Mouse (Mus musculus): ENCODE measurements around the gene Map4k1. TPM values are rescaled to one million over a fixed set of nuclear protein-coding genes. Genes with fewer than 3 reads are reported as not detected.
A peak's percentile ranks its signal among the peaks of the same experiment; 100 is the strongest.

The Map4k1 gene
- polyA plus RNA-seq (2012; ENCODE audit: insufficient read depth, insufficient read length, missing spikeins): 0.63 and 1.4 TPM in 2 replicates

DNA sequence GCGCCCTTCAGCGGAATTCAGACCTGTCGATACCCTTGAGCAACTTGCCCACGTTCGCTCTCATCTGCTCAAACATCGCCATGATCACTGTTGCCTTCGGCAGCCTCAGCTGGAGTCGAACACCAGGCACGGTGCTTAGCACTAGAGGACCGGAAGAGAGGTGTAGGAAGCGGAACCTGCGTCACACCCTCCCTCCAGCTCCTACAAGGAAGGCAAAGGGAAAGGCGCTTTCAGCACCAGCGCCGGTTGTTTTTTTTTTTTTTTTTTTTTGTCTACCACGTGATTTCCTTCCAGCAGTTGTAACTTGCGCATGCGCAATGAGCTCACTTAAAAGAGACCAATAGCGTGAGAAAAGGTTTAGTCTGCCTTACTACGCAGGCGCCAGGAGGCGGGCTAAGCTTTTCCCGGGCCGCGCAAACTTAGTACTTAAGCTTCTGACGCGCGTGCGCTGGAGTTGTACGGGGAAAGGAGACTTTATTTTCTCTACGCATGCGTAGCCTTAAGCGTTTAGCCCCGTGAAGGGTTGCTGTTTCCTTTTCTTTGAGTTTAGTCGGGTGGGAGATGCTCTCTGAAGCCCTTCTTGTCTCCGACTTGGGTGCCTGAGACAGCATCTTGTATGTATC, at the start of gene Map4k1, which contains the start of gene Eif3k:
Gene Map4k1 (plus strand): TSS at position 400 of the 623 bp plus-strand sequence.
Gene Eif3k (minus strand): TSS at position 214 of the 623 bp plus-strand sequence.
- Histone ChIP-seq H3K4me3 (ENCODE audit: insufficient read depth, low read depth, low read length) (peak within 1 kb of the TSS; percentile 82), H3K27ac (replicated peaks; ENCODE audit: low read depth, low read length) (peak within 1 kb of the TSS; percentile 90), H3K4me1 (ENCODE audit: control insufficient read depth, insufficient read depth, insufficient read length, low read length) (peaks cover 3% of the 10 kb centered on the region; the same call in 1 of the 2 replicates)

DNA sequence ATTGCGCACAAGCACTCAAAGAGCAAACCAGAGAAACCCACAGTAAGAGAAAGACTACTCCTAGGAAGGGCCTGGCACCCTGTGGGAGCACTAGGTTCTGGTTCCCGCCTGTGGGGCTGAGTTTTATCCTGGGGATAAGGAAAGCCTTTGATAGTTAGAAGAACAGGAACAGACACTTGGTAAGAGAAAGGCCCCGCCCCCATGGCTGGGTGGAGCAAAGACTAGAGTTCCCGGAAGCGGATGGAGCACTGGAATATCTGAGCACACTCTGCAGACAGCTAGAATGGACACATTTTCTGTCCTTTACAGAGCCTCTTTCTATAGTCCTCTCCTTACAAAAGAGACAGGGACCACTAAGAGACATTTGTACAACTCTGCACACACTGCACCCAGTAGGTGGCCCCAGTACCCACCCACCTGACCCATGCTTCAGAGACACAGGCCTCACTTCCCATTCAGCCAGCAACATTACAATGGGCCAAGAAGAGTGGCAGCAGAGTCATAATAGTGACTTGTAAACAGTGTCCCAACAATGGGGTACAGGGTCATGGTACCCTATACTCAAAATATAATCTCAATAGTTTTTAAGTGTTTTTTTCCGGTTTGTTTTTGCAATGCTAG, 49.3 kb upstream of the Map4k1 start:
- H3K27ac ChIP-seq (replicated peaks; ENCODE audit: low read depth, low read length): peak overlapping the region; percentile 67

DNA sequence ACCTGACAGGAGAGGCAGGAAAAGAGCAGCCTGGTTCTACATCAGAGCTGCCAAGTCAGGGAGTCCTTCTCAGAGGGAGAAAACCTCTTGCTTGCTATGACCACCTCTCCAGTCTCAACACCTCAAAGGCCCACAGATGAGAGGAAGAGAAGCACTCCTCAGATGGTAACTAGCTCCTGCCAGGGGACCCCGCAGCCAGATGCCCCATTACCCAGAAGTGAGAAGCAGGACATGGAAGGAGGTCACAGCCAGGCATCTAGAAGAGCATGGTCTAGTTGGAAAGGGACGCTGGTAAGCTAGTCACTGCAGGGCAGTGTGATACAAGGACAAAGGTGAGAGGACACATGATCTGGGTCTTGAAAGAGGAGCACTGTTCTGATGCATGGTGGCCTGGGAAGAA, 48.0 kb upstream of the Map4k1 start:
- peak overlapping the region; percentile 71 for H3K27ac ChIP-seq (replicated peaks; ENCODE audit: low read depth, low read length)
- no peak overlapping the region for H3K4me3 ChIP-seq (ENCODE audit: insufficient read depth, low read depth, low read length)
- peaks cover 81% of the 10 kb centered on the region for H3K4me1 ChIP-seq (ENCODE audit: control insufficient read depth, insufficient read depth, insufficient read length, low read length)

More for the DNA sequence above, 49.3 kb upstream of the Map4k1 start:
- Histone ChIP-seq H3K4me1 (ENCODE audit: control insufficient read depth, insufficient read depth, insufficient read length, low read length) (peaks cover 75% of the 10 kb centered on the region), H3K4me3 (ENCODE audit: insufficient read depth, low read depth, low read length) (no peak overlapping the region)

DNA sequence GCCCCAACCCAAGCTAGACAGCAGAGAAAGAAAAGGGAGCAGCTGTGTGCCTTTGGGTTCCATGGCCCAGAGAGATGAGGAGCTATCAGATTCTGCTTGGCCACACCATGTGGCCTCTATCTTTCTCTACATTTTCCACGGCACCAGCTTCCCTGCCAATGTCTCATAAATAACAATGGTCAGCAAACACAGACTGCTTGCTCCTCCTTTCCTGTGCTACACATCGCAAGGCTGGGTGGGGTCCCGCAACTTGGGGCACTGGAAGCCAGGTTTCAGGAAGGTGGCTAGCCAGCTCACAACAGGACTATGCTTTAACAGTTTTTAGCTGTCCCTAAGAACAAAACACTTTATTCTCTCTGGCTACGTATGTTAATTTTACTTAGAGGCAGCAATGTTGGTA, 45.1 kb upstream of the Map4k1 start:
- Histone ChIP-seq H3K4me1 (ENCODE audit: control insufficient read depth, insufficient read depth, insufficient read length, low read length) (peaks cover 77% of the 10 kb centered on the region), H3K27ac (replicated peaks; ENCODE audit: low read depth, low read length) (peak overlapping the region; percentile 82), H3K4me3 (ENCODE audit: insufficient read depth, low read depth, low read length) (no peak overlapping the region)

DNA sequence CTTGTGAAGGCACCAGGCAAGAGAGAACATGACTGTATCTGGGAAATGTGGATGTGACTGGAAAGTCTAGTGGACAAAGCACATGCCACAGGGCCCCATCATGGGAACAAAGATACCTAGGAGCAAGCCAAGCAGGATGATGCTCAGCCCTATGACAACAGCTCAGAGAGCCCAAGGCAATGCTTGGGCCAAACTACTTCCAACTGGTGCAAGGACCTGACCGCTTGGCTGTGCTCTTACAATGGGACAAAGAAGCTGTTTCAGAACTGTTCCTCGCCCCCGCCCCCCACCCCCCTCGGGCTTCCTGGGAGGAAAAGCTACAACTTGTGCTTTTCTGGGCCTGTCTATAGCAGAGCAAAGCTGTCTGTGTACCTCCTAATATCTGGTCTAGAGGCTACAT, 43.2 kb upstream of the Map4k1 start:
- H3K27ac ChIP-seq (replicated peaks; ENCODE audit: low read depth, low read length): peak overlapping the region; percentile 96
- H3K4me3 ChIP-seq (ENCODE audit: insufficient read depth, low read depth, low read length): no peak overlapping the region
- H3K4me1 ChIP-seq (ENCODE audit: control insufficient read depth, insufficient read depth, insufficient read length, low read length): peaks cover 71% of the 10 kb centered on the region

DNA sequence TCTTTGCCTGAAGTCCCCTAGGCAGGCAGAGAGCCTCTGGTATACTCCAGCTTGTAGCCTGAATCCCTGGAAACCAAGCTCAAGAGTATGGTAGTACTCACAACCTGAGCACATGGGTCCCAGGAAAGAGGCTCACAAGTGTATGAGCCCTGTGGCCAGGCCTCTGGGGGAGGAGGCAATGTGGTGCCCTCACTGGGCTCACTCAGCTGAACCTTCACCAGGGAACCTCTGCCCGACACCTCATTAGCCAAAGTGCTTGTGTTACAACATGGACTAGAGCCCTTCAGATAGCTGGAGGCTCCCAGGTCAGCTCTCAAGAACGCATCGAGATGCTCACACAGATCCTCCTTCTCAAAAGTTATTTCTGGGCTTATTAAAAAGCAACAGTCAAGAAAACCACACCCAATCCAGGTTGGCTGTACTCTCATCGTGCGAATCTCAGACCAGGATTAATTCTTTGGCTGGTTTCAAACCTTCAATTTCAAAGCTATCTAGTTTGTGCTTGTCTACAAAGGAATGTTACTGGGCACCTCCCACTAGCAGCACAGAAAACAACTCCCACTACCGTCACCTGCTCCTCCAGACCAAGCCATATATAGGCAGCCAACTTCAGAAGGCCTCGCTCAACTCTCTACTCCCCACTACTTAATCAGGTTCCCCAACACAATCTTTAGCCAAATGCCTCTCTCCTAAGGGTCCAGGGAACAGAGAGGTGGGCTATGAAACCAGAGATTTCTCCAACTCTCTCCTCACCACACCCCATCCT, 42.2 kb upstream of the Map4k1 start:
- H3K4me1 ChIP-seq (ENCODE audit: control insufficient read depth, insufficient read depth, insufficient read length, low read length): peaks cover 69% of the 10 kb centered on the region
- no peak overlapping the region for H3K4me3 ChIP-seq (ENCODE audit: insufficient read depth, low read depth, low read length)
- peak overlapping the region; percentile 96 for H3K27ac ChIP-seq (replicated peaks; ENCODE audit: low read depth, low read length)

DNA sequence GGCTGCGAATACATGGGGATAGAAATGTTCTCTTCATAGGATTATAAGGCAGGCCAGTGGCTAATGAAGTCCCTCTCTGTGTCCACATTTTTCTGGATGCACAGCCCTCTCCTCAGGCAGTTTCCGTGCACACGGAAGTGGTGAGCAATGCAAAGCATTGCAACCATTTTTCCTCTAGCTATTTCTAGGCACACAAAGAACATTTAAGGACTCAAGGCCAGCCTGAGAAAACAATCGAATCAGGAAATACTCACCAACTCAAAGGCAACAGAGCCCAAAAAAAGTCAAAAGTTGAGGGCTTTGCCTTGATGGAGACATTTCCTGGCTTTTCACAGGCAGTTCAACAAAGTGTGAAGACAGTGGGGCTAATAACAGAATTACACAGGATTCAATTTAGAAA, 40.7 kb upstream of the Map4k1 start:
- Histone ChIP-seq H3K4me1 (ENCODE audit: control insufficient read depth, insufficient read depth, insufficient read length, low read length) (peaks cover 69% of the 10 kb centered on the region), H3K27ac (replicated peaks; ENCODE audit: low read depth, low read length) (peak overlapping the region; percentile 96), H3K4me3 (ENCODE audit: insufficient read depth, low read depth, low read length) (no peak overlapping the region)

DNA sequence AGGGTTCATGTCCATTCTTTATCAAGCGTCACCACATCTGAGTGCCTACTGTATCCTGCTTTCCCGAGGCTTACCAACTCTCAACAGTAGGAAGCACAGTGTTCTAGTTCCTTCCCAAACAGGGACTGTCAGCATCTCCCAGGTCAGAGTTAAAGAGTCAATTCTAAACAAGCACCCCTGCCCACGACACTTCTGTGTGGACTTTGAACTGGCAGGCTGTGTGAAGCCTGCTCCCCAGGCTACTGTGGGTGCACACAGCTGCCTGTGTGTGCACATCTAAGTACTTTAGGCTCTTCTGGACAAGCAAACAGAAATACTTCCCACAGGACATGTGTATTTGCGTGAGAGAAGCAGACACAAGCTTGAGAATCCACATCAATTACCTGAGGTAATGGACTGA, 40.3 kb upstream of the Map4k1 start:
- Histone ChIP-seq H3K4me1 (ENCODE audit: control insufficient read depth, insufficient read depth, insufficient read length, low read length) (peaks cover 69% of the 10 kb centered on the region), H3K4me3 (ENCODE audit: insufficient read depth, low read depth, low read length) (no peak overlapping the region), H3K27ac (replicated peaks; ENCODE audit: low read depth, low read length) (peak overlapping the region; percentile 96)

DNA sequence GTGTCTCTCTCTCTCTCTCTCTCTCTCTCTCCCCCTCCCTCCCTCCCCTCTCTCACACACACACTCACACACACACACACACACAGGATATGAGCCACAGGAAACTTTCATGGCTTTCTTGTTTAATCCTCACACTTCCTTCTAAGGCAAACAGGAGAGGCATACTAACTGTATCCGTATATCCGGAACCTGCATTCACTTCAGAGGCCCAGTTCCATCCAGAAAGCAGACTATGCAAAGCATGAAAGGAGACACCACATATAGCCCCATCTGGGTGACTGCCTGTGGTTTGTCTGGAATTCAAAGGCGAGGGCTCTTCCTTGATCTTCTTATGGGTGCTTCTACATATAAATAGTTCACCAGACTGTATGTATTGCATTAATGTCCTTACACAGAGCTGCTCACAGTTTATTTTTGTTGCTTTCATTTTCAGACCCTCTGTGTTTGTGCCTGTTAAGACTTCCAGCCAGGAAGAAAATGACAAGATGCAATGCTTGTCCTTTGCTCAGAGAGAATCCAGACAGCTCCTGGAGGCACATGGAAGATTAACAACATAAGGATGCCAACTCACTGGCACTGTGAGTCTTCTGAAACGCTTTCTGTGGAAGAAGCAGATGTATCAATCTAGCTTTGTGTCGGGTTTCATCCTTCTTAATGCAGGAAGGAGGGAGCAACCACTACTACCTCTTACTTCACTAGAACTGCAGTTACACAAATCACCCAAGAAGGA, 38.2 kb upstream of the Map4k1 start:
- Histone ChIP-seq H3K27ac (replicated peaks; ENCODE audit: low read depth, low read length) (peak overlapping the region; percentile 98), H3K4me3 (ENCODE audit: insufficient read depth, low read depth, low read length) (no peak overlapping the region), H3K4me1 (ENCODE audit: control insufficient read depth, insufficient read depth, insufficient read length, low read length) (peaks cover 68% of the 10 kb centered on the region)

DNA sequence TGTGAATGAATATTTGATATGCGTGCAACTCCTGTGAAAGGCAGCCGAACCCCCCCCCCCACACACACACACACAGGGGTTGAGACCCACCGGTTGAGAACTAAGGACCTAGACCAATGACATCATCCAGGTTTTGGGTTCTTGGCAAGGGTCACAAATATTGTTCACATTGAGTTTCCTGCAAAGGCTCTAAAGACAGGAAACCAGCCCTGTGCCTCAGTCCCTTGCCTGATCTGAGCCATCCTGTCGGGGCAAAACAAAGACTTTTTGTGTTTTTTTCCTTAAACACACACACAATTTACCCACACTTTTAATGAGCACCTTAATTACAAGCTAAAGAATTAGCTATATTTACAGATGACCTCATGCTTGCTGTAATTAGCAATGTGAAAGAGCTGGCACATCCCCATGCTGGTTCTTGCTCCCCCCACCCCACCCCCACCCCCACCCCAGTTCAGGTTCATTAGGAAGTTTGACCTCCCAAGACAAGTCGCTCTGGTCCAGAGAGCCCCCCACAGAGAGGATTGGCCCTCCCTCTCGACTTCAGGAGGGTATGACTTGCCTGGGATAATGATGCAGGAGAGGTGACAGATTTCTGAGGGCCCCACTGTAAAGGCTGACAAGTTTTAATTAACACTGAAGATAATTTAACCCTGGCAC, 37.0 kb upstream of the Map4k1 start:
- H3K27ac ChIP-seq (replicated peaks; ENCODE audit: low read depth, low read length): peak overlapping the region; percentile 96
- H3K4me3 ChIP-seq (ENCODE audit: insufficient read depth, low read depth, low read length): no peak overlapping the region
- peaks cover 69% of the 10 kb centered on the region for H3K4me1 ChIP-seq (ENCODE audit: control insufficient read depth, insufficient read depth, insufficient read length, low read length)

DNA sequence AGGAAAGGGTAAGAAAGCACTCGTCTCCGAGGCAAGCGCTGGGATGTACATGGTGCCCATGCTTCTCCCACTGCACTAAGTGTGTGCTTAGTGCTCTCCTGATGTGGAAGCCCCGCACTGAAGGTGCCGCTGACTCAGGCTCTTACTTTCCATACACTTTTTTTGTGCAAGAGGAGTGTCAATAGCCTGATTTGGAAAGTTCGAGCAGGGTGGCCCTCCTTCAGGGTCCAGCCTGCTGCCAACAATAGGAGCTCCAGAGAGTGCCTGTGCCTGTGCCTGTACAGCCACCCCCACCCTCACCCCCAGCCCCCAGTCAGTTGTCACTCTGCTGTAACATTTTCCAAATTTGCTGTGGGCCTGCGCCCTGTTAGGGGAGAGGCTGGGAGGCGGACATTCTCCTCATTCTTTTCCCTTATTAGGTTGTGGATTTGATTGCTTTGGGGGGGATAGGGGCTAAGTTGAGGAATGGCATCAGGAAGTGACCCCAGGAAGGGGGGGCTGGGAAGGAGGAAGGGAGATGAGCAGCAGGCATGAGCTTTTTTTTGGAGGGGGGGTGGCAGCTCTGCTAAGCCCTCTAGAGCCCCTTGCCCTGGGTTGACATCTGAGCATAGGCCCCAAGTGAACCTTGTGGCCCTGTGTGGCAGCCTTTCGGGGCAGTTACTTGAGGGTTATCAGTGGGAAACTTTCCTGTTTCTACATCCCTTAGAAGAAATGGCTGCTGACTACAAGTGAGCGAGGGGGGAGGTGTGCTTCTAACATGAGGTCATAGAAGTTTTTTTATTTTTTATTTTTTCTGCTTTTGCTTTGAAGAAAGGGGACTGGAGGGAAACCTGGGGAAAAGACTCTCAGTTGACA, 36.2 kb upstream of the Map4k1 start:
- Histone ChIP-seq H3K27ac (replicated peaks; ENCODE audit: low read depth, low read length) (peak overlapping the region; percentile 96), H3K4me1 (ENCODE audit: control insufficient read depth, insufficient read depth, insufficient read length, low read length) (peaks cover 68% of the 10 kb centered on the region), H3K4me3 (ENCODE audit: insufficient read depth, low read depth, low read length) (no peak overlapping the region)

DNA sequence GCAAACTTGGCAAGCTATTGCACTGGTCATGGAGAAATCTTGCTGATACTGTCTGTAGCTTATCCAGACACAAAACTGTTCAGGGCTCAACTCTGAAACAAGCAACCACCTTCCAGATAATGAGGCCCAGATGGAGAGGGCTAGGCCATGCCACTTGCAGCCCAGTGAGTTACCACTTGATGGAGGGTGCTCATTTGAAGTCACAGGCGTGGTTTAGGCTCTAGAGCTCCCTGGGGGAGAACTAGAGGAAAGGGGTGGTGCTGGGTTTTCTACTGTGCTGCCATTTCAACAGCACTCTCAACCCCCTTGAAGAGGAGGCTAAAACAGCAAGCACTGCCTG, 35.6 kb upstream of the Map4k1 start:
- Histone ChIP-seq H3K27ac (replicated peaks; ENCODE audit: low read depth, low read length) (peak overlapping the region; percentile 96), H3K4me3 (ENCODE audit: insufficient read depth, low read depth, low read length) (no peak overlapping the region), H3K4me1 (ENCODE audit: control insufficient read depth, insufficient read depth, insufficient read length, low read length) (peaks cover 68% of the 10 kb centered on the region)

DNA sequence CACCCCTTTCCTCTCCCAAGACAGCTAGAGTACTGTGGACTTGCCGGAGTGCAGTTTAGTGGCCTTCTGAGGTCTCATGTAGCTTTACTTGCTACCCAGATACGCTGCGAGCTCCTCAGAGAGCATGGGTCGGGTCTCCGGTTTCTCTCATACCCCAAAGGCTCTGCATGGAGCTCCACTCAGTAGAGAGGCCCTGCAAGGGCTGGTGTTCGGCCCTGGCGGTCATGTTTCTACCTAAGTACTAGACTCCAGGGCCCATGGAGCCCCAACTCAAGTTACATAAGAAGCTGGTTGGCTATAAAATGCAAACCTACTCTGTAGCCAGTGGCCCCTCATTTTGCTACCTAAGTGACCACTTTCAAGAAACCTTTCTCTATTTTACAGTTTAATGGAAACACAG, 33.1 kb upstream of the Map4k1 start:
- H3K4me3 ChIP-seq (ENCODE audit: insufficient read depth, low read depth, low read length): no peak overlapping the region
- peak overlapping the region; percentile 65 for H3K27ac ChIP-seq (replicated peaks; ENCODE audit: low read depth, low read length)
- H3K4me1 ChIP-seq (ENCODE audit: control insufficient read depth, insufficient read depth, insufficient read length, low read length): peaks cover 73% of the 10 kb centered on the region

DNA sequence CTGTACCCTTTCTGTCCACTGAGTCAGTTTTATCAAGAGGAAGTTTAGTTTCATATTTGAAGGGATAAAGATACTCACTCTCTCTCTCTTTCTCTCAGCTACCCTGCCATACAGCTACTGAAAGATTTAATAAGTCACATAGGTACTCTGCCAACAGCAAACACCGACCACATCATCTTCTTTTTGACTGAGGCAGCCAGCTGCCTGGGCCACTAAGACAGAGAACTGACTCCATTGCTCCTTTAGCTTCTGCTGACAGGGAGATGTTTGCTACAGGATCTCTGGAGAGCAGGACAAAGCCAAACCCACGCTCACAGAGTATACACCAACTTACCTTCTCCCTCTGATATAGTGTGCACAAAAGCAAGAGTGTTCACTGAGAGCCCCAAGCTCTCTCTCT, 32.6 kb upstream of the Map4k1 start:
- Histone ChIP-seq H3K27ac (replicated peaks; ENCODE audit: low read depth, low read length) (peak overlapping the region; percentile 54), H3K4me1 (ENCODE audit: control insufficient read depth, insufficient read depth, insufficient read length, low read length) (peaks cover 74% of the 10 kb centered on the region), H3K4me3 (ENCODE audit: insufficient read depth, low read depth, low read length) (no peak overlapping the region)

Data from brown adipose tissue, adult 24 weeks (tissue).